Mouse (Mus musculus) hindlimb bud, embryonic 11.5 days (tissue): ENCODE measurements around the gene Gm9048.
A peak's percentile ranks its signal among the peaks of the same experiment; 100 is the strongest.
"Not testable (repeated sequence)": the region's sequence is repeated elsewhere in the genome, so short reads cannot be mapped to it uniquely, and the experiment has no call there.

Source experiments
- DNase-seq: peaks from one replicate; pipeline ENCODE4 v3.0.0-alpha.2; 2012; ENCODE audit warnings: low read depth, low spot score; ENCODE audit errors: extremely low spot score

The Gm9048 gene

GRCm38 (mm10) chr10:118348579-118348978 lies at the start of gene Gm9048:
Gene Gm9048, minus strand, starts transcription at chr10:118348679.
- not testable (repeated sequence) for DNase-seq

- DNase-seq = peak; percentile 60
Measured at GRCm38 (mm10) chr10:118370443-118370842, 22.0 kb upstream of the Gm9048 start.

- DNase-seq = no peak
Measured at GRCm38 (mm10) chr10:118369518-118369917, 21.0 kb upstream of the Gm9048 start.

- DNase-seq = not testable (repeated sequence)
Measured at GRCm38 (mm10) chr10:118354005-118354404, 5.5 kb upstream of the Gm9048 start, which contains the start of gene Gm9049. Gene Gm9049, minus strand, starts transcription at chr10:118354105.

- not testable (repeated sequence) for DNase-seq
Measured at GRCm38 (mm10) chr10:118343155-118343554, 5.3 kb downstream of the Gm9048 start, which contains the start of gene Gm9046. Gene Gm9046, minus strand, starts transcription at chr10:118343255.

- DNase-seq = not testable (repeated sequence)
Measured at GRCm38 (mm10) chr10:118337731-118338130, 10.7 kb downstream of the Gm9048 start, which contains the start of gene Gm9045. Gene Gm9045, minus strand, starts transcription at chr10:118337831.

GRCm38 (mm10) chr10:118332308-118332707 lies 16.2 kb downstream of the Gm9048 start, which contains the start of gene Gm9044:
Gene Gm9044, minus strand, starts transcription at chr10:118332408.
- DNase-seq = not testable (repeated sequence)

GRCm38 (mm10) chr10:118326869-118327268 lies 21.6 kb downstream of the Gm9048 start, which contains the start of gene Gm9040:
Gene Gm9040, minus strand, starts transcription at chr10:118326969.
- DNase-seq = not testable (repeated sequence)

- DNase-seq = no peak
Measured at GRCm38 (mm10) chr10:118319024-118319423, 29.5 kb downstream of the Gm9048 start.

- DNase-seq = not testable (repeated sequence)
Measured at GRCm38 (mm10) chr10:118302133-118302532, 46.3 kb downstream of the Gm9048 start.
